ENCODE assay signal across 27 mouse cellular contexts in genomic region chr11:29098926-29099325, GRCm38 (mm10).
"Had no signal": no experiment of that assay in that cellular context is flagged by ENCODE, and none has a peak within 500 bp of the region (broad histone marks: within the 10 kb centered on the region; RNA-seq: fewer than 3 reads in every experiment).

No protein-coding gene starts in this region.

- H3K4me3 ChIP-seq: gastrocnemius, adult 2 months; heart, adult 2 months; heart, embryonic 13.5 days; heart, embryonic 15.5 days; hindbrain, embryonic 13.5 days; hindbrain, embryonic 15.5 days; kidney, embryonic 15.5 days; limb, embryonic 13.5 days; limb, embryonic 15.5 days; liver, embryonic 12.5 days had no signal

- H3K4me2 ChIP-seq: heart, embryonic 11.5 days; heart, embryonic 13.5 days; heart, embryonic 15.5 days; hindbrain, embryonic 13.5 days; hindbrain, embryonic 15.5 days; kidney, embryonic 15.5 days; limb, embryonic 13.5 days; limb, embryonic 15.5 days; liver, embryonic 12.5 days had no signal

- H3K9ac ChIP-seq: heart, embryonic 13.5 days; heart, embryonic 15.5 days; hindbrain, embryonic 13.5 days; hindbrain, embryonic 15.5 days; kidney, embryonic 15.5 days; limb, embryonic 13.5 days; limb, embryonic 15.5 days; liver, embryonic 12.5 days; liver, embryonic 14.5 days had no signal

- H3K36me3 ChIP-seq: heart, embryonic 13.5 days; heart, embryonic 15.5 days; hindbrain, embryonic 13.5 days; hindbrain, embryonic 15.5 days; kidney, embryonic 15.5 days; limb, embryonic 13.5 days; limb, embryonic 15.5 days; liver, embryonic 12.5 days had no signal

- DNase-seq: gastrocnemius, adult 2 months; gastrocnemius, postnatal 10 days; gastrocnemius, postnatal 25 days; heart, adult 11 months; heart, adult 2 months; heart, postnatal 14 days; heart, postnatal 36 days; kidney, adult 11 months; kidney, adult 2 months; kidney, adult 9 months; kidney, postnatal 14 days; kidney, postnatal 36 days; layer of hippocampus, adult 9-11 months; layer of hippocampus, postnatal 36 days; left cerebral cortex, postnatal 4 days had no signal

- H3K27me3 ChIP-seq: heart, embryonic 13.5 days; heart, embryonic 15.5 days; hindbrain, embryonic 13.5 days; hindbrain, embryonic 15.5 days; kidney, embryonic 15.5 days; limb, embryonic 13.5 days; limb, embryonic 15.5 days; liver, embryonic 12.5 days had no signal

- H3K9me3 ChIP-seq: heart, embryonic 13.5 days; heart, embryonic 15.5 days; hindbrain, embryonic 13.5 days; hindbrain, embryonic 15.5 days; kidney, embryonic 15.5 days; limb, embryonic 13.5 days; limb, embryonic 15.5 days; liver, embryonic 12.5 days had no signal

- ATAC-seq: hindbrain, postnatal 0 days; intestine, embryonic 16.5 days; liver, embryonic 12.5 days had no signal

- H3K4me1 ChIP-seq: heart, embryonic 13.5 days; heart, embryonic 15.5 days; hindbrain, embryonic 13.5 days; hindbrain, embryonic 15.5 days; kidney, embryonic 15.5 days; limb, embryonic 13.5 days; limb, embryonic 15.5 days; liver, embryonic 12.5 days had no signal

- H3K27ac ChIP-seq: gastrocnemius, adult 2 months; heart, adult 2 months; heart, embryonic 13.5 days; heart, embryonic 15.5 days; hindbrain, embryonic 13.5 days; hindbrain, embryonic 15.5 days; hindbrain, postnatal 0 days; kidney, embryonic 15.5 days; limb, embryonic 13.5 days; limb, embryonic 15.5 days; liver, embryonic 12.5 days; liver, embryonic 14.5 days had no signal
